Mouse (Mus musculus) thymus, postnatal 25 days (tissue): ENCODE measurements around the gene Oaz3.

Experiments used
- DNase-seq: peaks from one replicate; pipeline ENCODE4 v3.0.0; 2022

Oaz3 gene

GRCm38 (mm10) chr3:94449377-94449776, 5.7 kb upstream of the Oaz3 start:
- no peak for DNase-seq

- DNase-seq = peak; percentile 96
Observed at GRCm38 (mm10) chr3:94442951-94443596, 641 bp downstream of the Oaz3 start, which contains the start of gene Mrpl9. Gene Mrpl9 (plus strand): TSS chr3:94443318.

DNA sequence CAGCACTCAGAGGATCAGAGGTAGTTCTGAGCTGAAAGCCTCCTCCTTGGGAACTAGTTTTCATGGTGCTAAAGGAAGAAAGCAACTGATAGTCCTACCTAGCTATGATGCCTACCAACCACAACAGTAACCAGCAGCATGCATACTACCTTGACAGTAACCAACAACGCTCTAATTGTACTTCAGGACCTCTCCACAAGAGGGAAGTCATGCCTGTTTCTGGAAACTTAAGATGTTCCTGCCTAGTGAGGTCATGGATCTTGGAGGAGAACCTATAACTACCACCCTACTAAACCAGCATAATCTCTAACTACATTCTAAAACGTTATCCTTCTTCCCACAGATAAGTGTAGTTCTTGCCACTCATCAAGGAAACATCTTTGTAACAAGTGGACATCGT, 2.5 kb downstream of the Oaz3 start:
- DNase-seq = peak; percentile 8

DNA sequence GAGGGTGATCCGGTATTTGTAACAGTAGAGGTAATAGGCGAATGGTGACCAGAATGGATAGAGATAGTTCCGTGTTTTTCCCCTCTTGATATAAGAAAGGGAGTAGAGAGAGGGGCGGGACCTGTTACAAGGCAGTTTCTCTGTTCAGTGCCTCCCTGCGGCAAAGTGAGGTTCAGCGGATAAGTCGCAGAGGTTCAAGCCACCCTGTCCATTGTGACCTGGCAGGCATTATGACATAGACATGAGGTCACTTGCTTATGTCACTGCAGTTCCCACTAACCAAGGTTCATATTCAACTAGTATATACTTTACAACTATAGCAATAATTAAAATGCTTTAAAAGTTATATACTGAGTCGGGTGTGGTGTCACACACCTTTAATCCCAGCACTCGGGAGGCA, 7.3 kb downstream of the Oaz3 start:
- DNase-seq = no peak

GRCm38 (mm10) chr3:94434305-94434704, 9.4 kb downstream of the Oaz3 start:
- no peak for DNase-seq

DNA sequence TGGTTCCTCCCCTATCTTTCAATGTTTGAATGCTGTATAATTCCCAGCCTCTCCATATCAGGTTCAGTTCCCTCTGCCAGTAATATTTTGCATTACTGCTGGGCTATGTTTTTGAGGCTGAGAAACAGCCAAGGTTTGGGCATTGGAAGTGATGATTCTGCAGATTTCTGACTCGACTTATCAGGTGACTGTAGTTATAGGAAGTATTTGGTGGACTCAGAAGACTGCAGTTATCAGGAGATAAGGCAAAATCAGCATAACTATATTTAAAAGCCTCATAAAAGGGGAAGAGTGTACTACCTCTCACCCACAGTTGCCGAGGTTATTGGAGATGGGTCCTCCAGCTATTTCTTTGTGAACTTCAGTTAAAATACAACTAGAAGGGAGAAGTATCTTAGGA, 12.7 kb downstream of the Oaz3 start:
- no peak for DNase-seq

DNA sequence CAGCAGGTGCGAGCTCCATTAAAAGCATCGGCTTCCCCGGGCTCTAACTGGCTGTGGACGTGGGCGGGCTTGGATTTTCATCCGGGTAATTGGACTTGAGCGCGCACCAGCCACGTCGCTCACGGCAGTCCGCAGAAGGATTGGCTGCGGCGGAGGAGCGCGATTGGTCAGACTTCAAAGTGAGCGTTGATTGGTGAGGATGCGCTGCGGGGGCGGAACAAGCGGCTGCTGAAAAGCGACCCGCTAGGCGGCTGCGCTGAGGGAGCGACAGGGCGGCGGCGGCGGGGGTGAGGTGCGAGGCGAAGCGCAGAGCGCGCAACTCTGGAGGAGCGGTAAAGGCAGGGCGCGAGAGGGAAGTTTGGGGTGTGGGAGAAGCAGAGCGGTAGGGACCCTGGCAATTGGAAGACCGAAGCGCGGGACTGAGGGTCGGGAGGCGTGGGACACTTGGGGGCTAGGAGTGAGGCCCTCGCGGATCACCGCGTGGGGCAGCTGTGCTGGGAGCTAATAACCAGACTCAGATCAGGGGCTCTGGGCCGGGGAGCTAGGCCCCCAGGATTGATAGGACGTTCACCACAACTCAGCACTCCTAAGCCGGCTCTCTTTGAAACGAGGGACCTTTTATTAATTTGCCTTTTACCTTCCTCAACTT, 30.6 kb downstream of the Oaz3 start, which contains the start of gene Tdrkh:
TSS of gene Tdrkh (plus strand) at position 243 of the 649 bp plus-strand sequence.
- DNase-seq = peak; percentile 96

GRCm38 (mm10) chr3:94412530-94412929, 31.2 kb downstream of the Oaz3 start:
- no peak for DNase-seq

- no peak for DNase-seq
Observed at GRCm38 (mm10) chr3:94405561-94405960, 38.2 kb downstream of the Oaz3 start.

DNA sequence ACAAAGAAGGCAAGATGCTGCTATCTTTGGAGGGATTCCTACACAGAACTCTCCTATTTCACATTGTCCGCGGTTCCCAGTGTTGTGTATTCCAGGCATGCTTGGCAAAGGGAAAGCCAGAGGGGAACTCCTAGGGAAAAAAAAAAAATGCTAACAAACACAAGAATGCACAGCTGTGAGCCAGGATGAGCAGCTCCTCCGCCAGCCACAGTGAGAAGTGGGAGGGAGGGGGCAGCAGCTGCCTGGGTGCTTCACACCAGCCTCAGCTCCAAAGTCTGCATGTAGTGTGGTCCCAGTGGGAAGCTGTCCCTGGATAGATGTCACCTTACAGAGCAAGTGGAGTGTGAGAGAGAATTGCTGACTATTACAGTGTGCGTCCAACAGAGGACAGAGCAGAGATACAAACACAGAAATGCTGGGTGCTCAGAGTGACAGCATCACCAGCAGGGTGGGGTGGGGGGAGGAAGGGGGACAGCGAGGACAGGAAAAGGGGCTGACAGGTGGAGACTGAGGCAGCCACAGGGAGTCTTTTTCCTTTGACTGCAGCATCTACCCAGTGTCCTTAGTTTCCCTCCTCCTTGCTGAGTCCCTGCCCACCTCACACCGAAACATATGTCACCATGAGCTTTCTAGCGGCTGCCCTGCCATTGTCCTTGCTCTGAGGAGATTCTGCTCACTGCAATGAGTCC, 39.2 kb downstream of the Oaz3 start:
- no peak for DNase-seq

- DNase-seq = no peak
Observed at GRCm38 (mm10) chr3:94402451-94402850, 41.3 kb downstream of the Oaz3 start.

- no peak for DNase-seq
Observed at GRCm38 (mm10) chr3:94399663-94400310, 43.9 kb downstream of the Oaz3 start.

- DNase-seq = peak; percentile 60
Observed at GRCm38 (mm10) chr3:94398943-94399481, 44.7 kb downstream of the Oaz3 start.

GRCm38 (mm10) chr3:94398217-94398616, 45.5 kb downstream of the Oaz3 start, which contains the start of gene Lingo4:
Gene Lingo4 (plus strand): TSS chr3:94398517.
- DNase-seq = no peak

GRCm38 (mm10) chr3:94396851-94397250, 46.9 kb downstream of the Oaz3 start:
- DNase-seq = peak; percentile 1

- DNase-seq = peak; percentile 1
Observed at GRCm38 (mm10) chr3:94396336-94396735, 47.4 kb downstream of the Oaz3 start.

DNA sequence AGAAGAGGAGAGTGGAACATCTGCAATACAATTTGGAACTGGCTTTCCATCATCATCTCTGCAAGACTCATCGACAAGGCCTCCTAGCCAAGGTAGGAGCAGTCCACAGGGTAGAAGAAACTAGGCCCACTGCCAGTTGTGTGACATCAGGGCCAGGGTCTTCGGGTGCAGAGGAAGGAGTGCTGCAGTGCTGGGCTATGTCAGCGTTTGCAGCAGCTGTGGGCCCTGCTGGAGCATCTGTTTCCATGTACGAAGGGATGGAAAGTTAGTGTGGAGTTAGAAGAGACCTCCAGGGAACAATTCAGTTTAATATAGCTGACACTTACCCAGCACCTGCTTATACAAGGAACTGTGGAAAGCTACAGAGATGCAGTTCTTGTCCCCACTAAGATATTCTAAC, 50.7 kb downstream of the Oaz3 start:
- DNase-seq = peak; percentile 1

GRCm38 (mm10) chr3:94392128-94392527, 51.6 kb downstream of the Oaz3 start:
- DNase-seq = no peak

DNA sequence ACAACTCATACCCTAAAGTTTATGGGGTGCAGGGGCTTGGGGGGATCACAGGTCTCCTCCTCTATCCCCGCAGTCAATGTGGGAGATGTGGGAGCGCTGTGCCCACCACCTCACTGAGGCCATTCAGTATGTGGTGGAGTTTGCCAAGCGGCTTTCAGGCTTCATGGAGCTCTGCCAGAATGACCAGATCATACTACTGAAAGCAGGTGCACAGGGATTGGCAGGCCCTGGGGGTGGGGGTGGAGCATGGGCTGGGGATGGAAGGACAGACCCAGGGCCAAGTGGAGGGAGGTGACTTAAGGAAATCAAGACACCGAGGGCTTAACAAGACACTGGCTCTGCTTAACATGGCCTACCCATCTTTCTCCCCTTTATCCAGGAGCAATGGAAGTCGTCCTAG, 52.7 kb downstream of the Oaz3 start:
- peak; percentile 1 for DNase-seq

- DNase-seq = no peak
Observed at GRCm38 (mm10) chr3:94389420-94389819, 54.3 kb downstream of the Oaz3 start.

DNA sequence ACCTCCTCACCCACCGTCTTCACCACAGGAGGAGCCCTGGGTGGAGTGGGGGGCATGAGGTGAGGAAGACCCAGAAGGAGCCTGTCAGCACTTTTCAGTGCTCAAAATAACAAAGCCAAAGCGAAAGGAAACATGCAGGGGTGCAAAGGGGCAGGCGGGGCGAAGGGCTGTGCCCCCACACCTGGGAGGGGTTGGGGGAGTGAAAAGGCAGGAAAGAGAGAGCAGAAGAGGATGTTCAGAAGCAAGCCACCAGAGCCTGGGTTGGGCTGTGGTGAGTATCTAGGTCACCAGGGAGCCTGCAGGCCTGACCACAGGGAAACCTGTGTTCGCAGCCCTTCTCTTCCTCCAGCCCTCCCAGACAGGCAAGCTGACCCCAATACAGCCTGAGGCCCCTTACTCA, 55.7 kb downstream of the Oaz3 start:
- DNase-seq = peak; percentile 89

- peak; percentile 43 for DNase-seq
Observed at GRCm38 (mm10) chr3:94387391-94387790, 56.3 kb downstream of the Oaz3 start.

- DNase-seq = peak; percentile 79
Observed at GRCm38 (mm10) chr3:94386671-94387070, 57.0 kb downstream of the Oaz3 start.
